Mouse (Mus musculus) liver, embryonic 14.5 days (tissue): ENCODE results near the gene Fam189a2.
A peak's percentile ranks its signal among the peaks of the same experiment; 100 is the strongest.

Experiments
- CTCF ChIP-seq: IDR thresholded peaks from 2 replicates; pipeline ENCODE4 v1.5.1; 2016; ENCODE audit warnings: antibody characterized with exemption, low read depth, control low read depth
- EP300 ChIP-seq: IDR thresholded peaks from 2 replicates; pipeline ENCODE4 v1.6.1; 2016; ENCODE audit warnings: antibody characterized with exemption, low read depth

GRCm38 (mm10) chr19:23961516-23961915 is 69.3 kb downstream of the Fam189a2 start:
- TF ChIP-seq CTCF (peak; percentile 85), EP300 (no peak)
